In the genomic region with DNA sequence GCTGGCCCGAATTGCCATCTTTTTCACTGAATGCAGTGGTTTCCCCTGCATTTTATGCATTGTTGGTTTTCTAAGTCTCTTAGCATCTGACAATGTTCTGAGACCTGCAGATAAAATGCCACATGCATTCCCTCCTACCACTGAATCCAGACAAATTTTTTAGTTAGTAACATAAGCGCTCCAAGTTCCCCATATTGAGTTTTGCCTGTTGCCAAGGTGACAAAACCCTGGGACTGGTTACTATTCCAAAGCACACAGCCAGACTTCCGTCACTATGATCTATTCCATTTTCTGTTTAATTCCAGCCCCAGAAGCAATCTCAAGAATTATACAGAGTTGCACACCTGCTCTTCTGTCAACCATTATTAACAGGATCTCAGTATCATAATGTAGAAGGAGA, we compare ENCODE assay signal across 16 mouse cellular contexts. TPM values are rescaled to one million over a fixed set of nuclear protein-coding genes. Genes with fewer than 3 reads are reported as not detected.
DNase-seq lines count a peak whose midpoint lies in the region; ATAC-seq lines count a peak whose summit lies in the region.
"Had no signal": no experiment of that assay in that cellular context is flagged by ENCODE, and none has a peak within 500 bp of the region (broad histone marks: within the 10 kb centered on the region; RNA-seq: fewer than 3 reads in every experiment).

No protein-coding gene starts in this region.

- DNase-seq in frontal cortex, postnatal 10 days (ENCODE audit: low spot score in 2 of 2) = no peak
- peak; percentile 44 for DNase-seq in layer of hippocampus, adult 11-12 months (ENCODE audit: low spot score)
- no peak for DNase-seq in layer of hippocampus, postnatal 25 days (ENCODE audit: extremely low spot score in 1 of 2, low spot score in 1 of 2)
- peak; percentile 29 for DNase-seq in right cerebral cortex, adult 18-20 months
- no peak for DNase-seq in right cerebral cortex, postnatal 14 days
- DNase-seq in neural tube, embryonic 10.5 days (ENCODE audit: extremely low spot score, low spot score) = no peak
- DNase-seq: adrenal gland, postnatal 10 days; cerebellum, adult 2 months; cerebellum, postnatal 25 days; kidney, postnatal 25 days; liver had no signal

- ATAC-seq in frontal cortex, adult (ENCODE audit: low TSS enrichment) = peak; percentile 69
- ATAC-seq in granulocyte monocyte progenitor cell, adult 5-6 weeks (replicated peaks; ENCODE audit: poor library complexity, severe bottlenecking) = no peak
- ATAC-seq: intestine, postnatal 0 days had no signal

RNA-seq across cellular contexts. Expression of gene Fam124a, which starts 15.7 kb away (rescaled TPM):
- total RNA-seq in layer of hippocampus, postnatal 25 days (2021) = 10 to 100 TPM; 11.0 to 15.8 TPM
- total RNA-seq in granulocyte monocyte progenitor cell, adult 5-6 weeks (2014; fragmentation: Nextera tagmentation) = not detected in 2 replicates
- not detected in 2 replicates for total RNA-seq in granulocyte monocyte progenitor cell, adult 5-6 weeks (2017)

RNA-seq across cellular contexts. Expression of gene Gm4131, which starts 26.9 kb away (rescaled TPM):
- not detected for total RNA-seq in layer of hippocampus, postnatal 25 days (2021)
- not detected in 2 replicates for total RNA-seq in granulocyte monocyte progenitor cell, adult 5-6 weeks (2014; fragmentation: Nextera tagmentation)
- not detected in 2 replicates for total RNA-seq in granulocyte monocyte progenitor cell, adult 5-6 weeks (2017)
- total RNA-seq: adrenal gland, postnatal 10 days; heart, postnatal 10 days; left cerebral cortex, adult 18-20 months had no signal

Comparison
In these comparisons a context has a peak if more than half of its experiments do, and no peak if none do; other contexts are left out.
1. DNase-seq: peak in layer of hippocampus, adult 11-12 months (single experiment) and right cerebral cortex, adult 18-20 months (single experiment); none in frontal cortex, postnatal 10 days (0 of 2), layer of hippocampus, postnatal 25 days (0 of 2), right cerebral cortex, postnatal 14 days (single experiment) and neural tube, embryonic 10.5 days (single experiment).
2. RNA of gene Fam124a, which starts 15.7 kb away (total RNA-seq): 11.0 to 15.8 TPM in layer of hippocampus, postnatal 25 days; not detected in granulocyte monocyte progenitor cell, adult 5-6 weeks; every median in the first group is over 10 times any median in the second.